Mouse (Mus musculus) forebrain, postnatal 0 days (tissue): ENCODE measurements around the gene Ell3. TPM values are rescaled to one million over a fixed set of nuclear protein-coding genes. Genes with fewer than 3 reads are reported as not detected.

Source experiments
- ATAC-seq: fragments of 200-750 bp; cut with Nextera tagmentation; 2 replicates; pipeline ENCODE4 v1.8.0; 2017; ENCODE audit warnings: mild to moderate bottlenecking, moderate library complexity
- DNase-seq: peaks from one replicate; pipeline ENCODE4 v3.0.0-alpha.2; 2015
- H3K27ac ChIP-seq: fragments of 300-500 bp; sonication (generic); 2 replicates; pipeline ENCODE4 v1.5.1; 2014; ENCODE audit warnings: low read depth, mild to moderate bottlenecking, antibody characterized with exemption, low read length, moderate library complexity, mixed read lengths
- H3K27me3 ChIP-seq: fragments of 300-500 bp; sonication (generic); 2 replicates; pipeline ENCODE4 v1.6.1; 2014; ENCODE audit warnings: mild to moderate bottlenecking, low read length, mixed read lengths; ENCODE audit not compliant: insufficient read depth
- H3K36me3 ChIP-seq: fragments of 300-500 bp; sonication (generic); 2 replicates; pipeline ENCODE4 v1.6.1; 2014; ENCODE audit warnings: mild to moderate bottlenecking, moderate library complexity; ENCODE audit not compliant: insufficient read depth
- H3K4me1 ChIP-seq: fragments of 300-500 bp; sonication (generic); 2 replicates; pipeline ENCODE4 v1.6.1; 2014; ENCODE audit warnings: antibody characterized with exemption; ENCODE audit not compliant: insufficient read depth
- H3K4me2 ChIP-seq: fragments of 300-500 bp; sonication (generic); 2 replicates; pipeline ENCODE4 v1.6.1; 2014; ENCODE audit warnings: low read depth, mild to moderate bottlenecking, moderate library complexity
- H3K4me3 ChIP-seq: fragments of 300-500 bp; sonication (generic); 2 replicates; pipeline ENCODE4 v1.5.1; 2014; ENCODE audit warnings: low read depth, low read length, mixed read lengths
- H3K9ac ChIP-seq: fragments of 300-500 bp; sonication (generic); 2 replicates; pipeline ENCODE4 v1.6.1; 2014; ENCODE audit warnings: mild to moderate bottlenecking
- H3K9me3 ChIP-seq: fragments of 300-500 bp; sonication (generic); 2 replicates; pipeline ENCODE4 v1.6.1; 2016; ENCODE audit warnings: low read length
- CTCF ChIP-seq: sonication (generic); IDR thresholded peaks from 2 replicates; pipeline ENCODE4 v1.5.1; 2016; ENCODE audit warnings: antibody characterized with exemption, control low read depth, low read depth
- WGBS: fragments of 180-500 bp; shearing (Covaris S2); extraction: QIAGEN DNeasy Blood & Tissue Kit; methylation state at CpG from one replicate; pipeline ENCODE4 v1.1.7; 2014; 5-methylcytosine and 5-hydroxymethylcytosine counted together
- polyA plus RNA-seq: library from polyadenylated mRNA; unstranded; fragments of >200 nt; fragmentation: Nextera tagmentation; extraction: Ambion mirVana; gene quantifications from 2 replicates; pipeline ENCODE4 v1.2.1, GENCODE M21; 2015
- total RNA-seq: library from RNA; depleted of rRNA; stranded (reverse); fragments of >200 nt; gene quantifications from 2 replicates; pipeline ENCODE4 v1.2.3, GENCODE M21; 2014

The Ell3 gene
- total and polyA plus RNA-seq, 2 experiments from 2014 or later = 1.4 TPM; not detected in 1

DNA sequence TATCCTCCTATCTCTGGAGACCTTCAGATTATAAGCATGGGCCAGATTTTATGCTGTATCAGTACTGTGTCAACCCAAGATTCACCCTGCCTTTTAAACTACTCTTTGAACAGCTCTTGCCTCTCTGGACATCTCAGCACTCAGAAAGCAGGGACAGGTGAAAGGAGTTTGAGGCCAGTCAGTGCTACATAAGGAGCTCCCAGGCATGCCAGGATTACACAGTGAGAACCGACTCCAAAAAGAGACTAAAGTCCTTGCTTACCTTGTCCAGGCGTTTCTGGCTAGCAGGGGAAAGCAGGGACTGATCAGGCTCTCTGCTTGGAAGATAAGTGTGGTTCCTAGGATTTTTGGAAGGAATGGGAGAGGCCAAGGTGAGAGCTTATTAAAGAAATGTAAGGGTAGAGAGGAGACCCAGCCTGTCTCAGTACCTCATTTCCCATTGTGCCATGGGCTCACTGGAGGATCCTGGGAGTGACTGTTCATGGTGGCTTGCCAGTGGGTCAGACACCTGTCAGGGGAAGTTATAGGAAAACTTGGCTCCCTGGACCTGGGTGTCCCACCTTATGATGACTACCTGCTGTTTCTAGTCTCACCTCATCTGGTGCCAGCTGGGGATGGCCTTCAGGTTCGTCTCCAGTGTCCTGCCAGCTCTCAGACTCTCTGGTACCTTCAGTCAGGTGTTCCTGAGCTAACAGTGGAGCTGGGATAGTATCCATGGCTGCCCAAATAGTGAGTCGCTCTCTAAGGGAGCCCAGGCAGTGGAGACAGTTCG, 3.1 kb downstream of the Ell3 start:
- H3K4me2 ChIP-seq = no peak overlapping the region
- no peak overlapping the region for H3K4me3 ChIP-seq
- ATAC-seq (no peak), DNase-seq (no peak)
- H3K36me3 ChIP-seq = peaks cover 32% of the 10 kb centered on the region
- H3K9ac ChIP-seq = no peak overlapping the region
- WGBS = 56% methylated on average over 5 of the region's 5 CpGs
- peaks cover 7% of the 10 kb centered on the region for H3K27me3 ChIP-seq
- TF ChIP-seq CTCF = no peak
- peaks cover 10% of the 10 kb centered on the region for H3K4me1 ChIP-seq
- H3K9me3 ChIP-seq = no peaks in the 10 kb centered on the region
- H3K27ac ChIP-seq = no peak overlapping the region

- Histone ChIP-seq H3K27me3 (peaks cover 7% of the 10 kb centered on the region), H3K36me3 (peaks cover 43% of the 10 kb centered on the region), H3K4me3 (no peak overlapping the region), H3K27ac (no peak overlapping the region), H3K4me2 (no peak overlapping the region), H3K9ac (no peak overlapping the region), H3K9me3 (no peaks in the 10 kb centered on the region), H3K4me1 (peaks cover 10% of the 10 kb centered on the region)
- DNase-seq (no peak), ATAC-seq (no peak)
- TF ChIP-seq CTCF = no peak
- WGBS = 74% methylated on average over 4 of the region's 4 CpGs
These were observed 4.3 kb downstream of the Ell3 start for GRCm38 (mm10) chr2:121439746-121440145.

GRCm38 (mm10) chr2:121434854-121435253, 9.2 kb downstream of the Ell3 start:
- peaks cover 89% of the 10 kb centered on the region for H3K36me3 ChIP-seq
- no peak for DNase-seq

DNA sequence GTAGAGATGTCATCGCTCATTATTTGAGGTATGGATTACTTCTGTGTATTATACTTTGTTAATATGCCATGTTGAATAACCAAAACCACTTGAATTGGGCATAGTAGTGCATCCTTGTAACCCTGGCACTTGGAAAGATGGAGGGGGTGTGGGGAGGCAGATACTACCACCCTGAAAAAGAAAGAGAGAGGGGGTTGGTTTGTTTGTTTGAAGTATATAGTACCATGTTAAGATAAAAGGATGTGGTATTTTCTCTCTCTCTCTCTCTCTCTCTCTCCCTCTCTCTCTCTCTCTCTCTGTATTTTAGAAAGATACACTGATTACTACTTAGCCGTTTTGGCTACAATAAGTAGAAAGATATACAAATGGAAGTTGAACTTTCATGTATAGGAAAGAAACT, 18.2 kb downstream of the Ell3 start:
- DNase-seq (no peak), ATAC-seq (no peak)
- no peak overlapping the region for H3K4me3 ChIP-seq
- H3K9me3 ChIP-seq = no peaks in the 10 kb centered on the region
- H3K27me3 ChIP-seq = no peaks in the 10 kb centered on the region
- 95% methylated on average over 2 of the region's 2 CpGs for WGBS
- no peaks in the 10 kb centered on the region for H3K4me1 ChIP-seq
- H3K27ac ChIP-seq = no peak overlapping the region
- no peak overlapping the region for H3K4me2 ChIP-seq
- TF ChIP-seq CTCF = no peak
- peaks cover 51% of the 10 kb centered on the region for H3K36me3 ChIP-seq
- H3K9ac ChIP-seq = no peak overlapping the region

More at GRCm38 (mm10) chr2:121434854-121435253, 9.2 kb downstream of the Ell3 start:
- Histone ChIP-seq H3K4me1 (no peaks in the 10 kb centered on the region), H3K4me2 (no peak overlapping the region), H3K4me3 (no peak overlapping the region), H3K27me3 (no peaks in the 10 kb centered on the region), H3K9me3 (no peaks in the 10 kb centered on the region), H3K27ac (no peak overlapping the region), H3K9ac (no peak overlapping the region)
- 98% methylated on average over 1 of the region's 1 CpGs for WGBS
- ATAC-seq = no peak
- TF ChIP-seq CTCF = peak; percentile 61

DNA sequence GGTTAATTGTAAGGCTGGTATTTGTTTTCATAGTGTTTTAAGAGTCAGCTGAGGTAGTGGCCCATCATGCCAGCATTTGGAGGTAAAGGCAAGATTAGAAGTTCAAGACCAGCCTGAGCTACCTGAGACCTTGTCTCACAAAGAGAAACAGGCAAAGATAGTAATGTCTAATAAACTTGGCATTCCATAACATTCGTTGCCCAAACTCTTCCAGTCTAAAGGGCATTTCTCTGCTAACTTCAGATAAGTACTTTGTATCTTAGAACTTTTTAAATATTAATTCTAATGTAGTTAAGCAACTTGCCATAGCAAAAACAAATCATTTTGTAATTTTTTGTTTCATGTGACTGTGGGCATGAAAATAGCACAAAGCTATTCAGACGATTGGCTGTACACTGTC, 20.9 kb downstream of the Ell3 start:
- TF ChIP-seq CTCF = no peak
- Histone ChIP-seq H3K36me3 (peaks cover 37% of the 10 kb centered on the region), H3K4me3 (no peak overlapping the region), H3K27ac (no peak overlapping the region), H3K9ac (no peak overlapping the region), H3K4me1 (no peaks in the 10 kb centered on the region), H3K27me3 (no peaks in the 10 kb centered on the region), H3K9me3 (no peaks in the 10 kb centered on the region), H3K4me2 (no peak overlapping the region)
- DNase-seq = no peak
- 92% methylated on average over 2 of the region's 2 CpGs for WGBS
- no peak for ATAC-seq

- H3K9me3 ChIP-seq = no peaks in the 10 kb centered on the region
- 89% methylated on average over 3 of the region's 3 CpGs for WGBS
- no peak overlapping the region for H3K4me2 ChIP-seq
- ATAC-seq (no peak), DNase-seq (no peak)
- H3K9ac ChIP-seq = no peak overlapping the region
- no peaks in the 10 kb centered on the region for H3K27me3 ChIP-seq
- H3K4me1 ChIP-seq = peaks cover 16% of the 10 kb centered on the region
- H3K4me3 ChIP-seq = no peak overlapping the region
- TF ChIP-seq CTCF = no peak
- H3K36me3 ChIP-seq = peaks cover 16% of the 10 kb centered on the region
- no peak overlapping the region for H3K27ac ChIP-seq
These were observed 25.6 kb downstream of the Ell3 start for GRCm38 (mm10) chr2:121418476-121418875.

GRCm38 (mm10) chr2:121416356-121416755, 27.7 kb downstream of the Ell3 start:
- no peaks in the 10 kb centered on the region for H3K27me3 ChIP-seq
- no peak overlapping the region for H3K9ac ChIP-seq
- H3K9me3 ChIP-seq = no peaks in the 10 kb centered on the region
- H3K4me1 ChIP-seq = peaks cover 16% of the 10 kb centered on the region
- DNase-seq (no peak), ATAC-seq (no peak)
- 94% methylated on average over 6 of the region's 6 CpGs for WGBS
- H3K4me2 ChIP-seq = no peak overlapping the region
- H3K36me3 ChIP-seq = peaks cover 6% of the 10 kb centered on the region; the same call in 1 of the 2 replicates
- H3K27ac ChIP-seq = no peak overlapping the region
- TF ChIP-seq CTCF = no peak
- H3K4me3 ChIP-seq = no peak overlapping the region
